Mouse (Mus musculus) neural tube, embryonic 14.5 days (tissue): Measurements from ENCODE around the gene Ankrd24. TPM values are rescaled to one million over a fixed set of nuclear protein-coding genes. Genes with fewer than 3 reads are reported as not detected.
A peak's percentile ranks its signal among the peaks of the same experiment; 100 is the strongest.
"Not testable (repeated sequence)": the region's sequence is repeated elsewhere in the genome, so short reads cannot be mapped to it uniquely, and the experiment has no call there.

Source experiments
- ATAC-seq: fragments of 200-750 bp; cut with Nextera tagmentation; 2 replicates; pipeline ENCODE4 v1.8.0; 2017; ENCODE audit warnings: low read depth, mild to moderate bottlenecking, moderate TSS enrichment, moderate library complexity
- H3K27ac ChIP-seq: fragments of 300-500 bp; sonication (generic); 2 replicates; pipeline ENCODE4 v1.5.1; 2014; ENCODE audit warnings: low read depth, mild to moderate bottlenecking, control low read depth, low read length, moderate library complexity, mixed read lengths
- H3K27me3 ChIP-seq: fragments of 300-500 bp; sonication (generic); 2 replicates; pipeline ENCODE4 v1.6.1; 2014; ENCODE audit warnings: low read length; ENCODE audit not compliant: control insufficient read depth, insufficient read depth
- H3K36me3 ChIP-seq: fragments of 300-500 bp; sonication (generic); 2 replicates; pipeline ENCODE4 v1.6.1; 2014; ENCODE audit warnings: low read length, mixed read lengths; ENCODE audit not compliant: control insufficient read depth, insufficient read depth
- H3K4me1 ChIP-seq: fragments of 300-500 bp; sonication (generic); 2 replicates; pipeline ENCODE4 v1.6.1; 2014; ENCODE audit warnings: low read length; ENCODE audit not compliant: control insufficient read depth, insufficient read depth
- H3K4me2 ChIP-seq: fragments of 300-500 bp; sonication (generic); 2 replicates; pipeline ENCODE4 v1.6.1; 2014; ENCODE audit warnings: mild to moderate bottlenecking, low read depth, low read length, control low read depth
- H3K4me3 ChIP-seq: fragments of 300-500 bp; sonication (generic); 2 replicates; pipeline ENCODE4 v1.5.1; 2014; ENCODE audit warnings: low read depth, low read length, control low read depth, mixed read lengths
- H3K9ac ChIP-seq: fragments of 300-500 bp; sonication (generic); replicated peaks from 2 replicates; pipeline ENCODE4 v1.6.1; 2014; ENCODE audit warnings: low read depth, mild to moderate bottlenecking, control low read depth, low read length, mixed read lengths
- H3K9me3 ChIP-seq: fragments of 300-500 bp; sonication (generic); 2 replicates; pipeline ENCODE4 v1.6.1; 2016; ENCODE audit warnings: low read length; ENCODE audit not compliant: control insufficient read depth
- WGBS: fragments of 180-500 bp; shearing (Covaris S2); extraction: QIAGEN DNeasy Blood & Tissue Kit; methylation state at CpG from one replicate; pipeline ENCODE4 v1.1.7; 2014; 5-methylcytosine and 5-hydroxymethylcytosine counted together
- polyA plus RNA-seq: library from polyadenylated mRNA; unstranded; fragments of >200 nt; fragmentation: Nextera tagmentation; extraction: Ambion mirVana; gene quantifications from 2 replicates; pipeline ENCODE4 v1.2.1, GENCODE M21; 2014

The Ankrd24 gene
- polyA plus RNA-seq, 1 experiment from 2014 or later, result 16.1 TPM

GRCm38 (mm10) chr10:81638101-81638500 is 9.8 kb downstream of the Ankrd24 start:
- 75% methylated on average over 6 of the region's 6 CpGs for WGBS
- no peaks in the 10 kb centered on the region for H3K36me3 ChIP-seq
- H3K9ac ChIP-seq, result no peak overlapping the region
- H3K4me3 ChIP-seq, result no peak overlapping the region
- no peak for ATAC-seq
- no peaks in the 10 kb centered on the region for H3K27me3 ChIP-seq
- no peak overlapping the region for H3K4me2 ChIP-seq
- no peaks in the 10 kb centered on the region for H3K9me3 ChIP-seq
- peaks cover 19% of the 10 kb centered on the region for H3K4me1 ChIP-seq
- H3K27ac ChIP-seq, result no peak overlapping the region

DNA sequence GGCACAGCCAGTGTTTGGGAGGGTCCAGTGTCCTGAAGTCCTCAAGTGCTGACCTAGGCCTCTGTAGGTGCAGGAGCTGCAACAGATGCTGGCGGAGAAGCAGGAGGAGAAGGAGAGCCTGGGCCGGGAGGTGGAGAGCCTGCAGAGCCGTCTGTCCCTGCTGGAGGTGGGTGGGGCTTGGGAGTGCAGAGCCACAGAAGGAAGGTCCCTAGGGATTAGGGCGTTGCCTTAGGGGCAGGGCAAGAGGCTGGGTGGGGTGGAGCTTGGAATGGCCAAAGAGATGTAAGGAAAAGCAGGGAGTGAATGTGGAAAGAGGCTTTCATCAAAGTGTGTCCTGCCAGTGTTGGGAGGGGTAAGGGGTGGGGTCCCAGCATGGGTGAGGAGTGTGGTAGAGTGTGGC is 12.5 kb downstream of the Ankrd24 start:
- not testable (repeated sequence) for H3K9ac ChIP-seq, ATAC-seq, H3K4me3 ChIP-seq, H3K27me3 ChIP-seq, H3K36me3 ChIP-seq, H3K4me2 ChIP-seq, H3K27ac ChIP-seq, H3K9me3 ChIP-seq
- H3K4me1 ChIP-seq, result peaks cover 19% of the 10 kb centered on the region
- 45% methylated on average over 4 of the region's 4 CpGs for WGBS

- WGBS, result 95% methylated on average over 2 of the region's 2 CpGs
- no peak for ATAC-seq
- peak overlapping the region; percentile 18; the same call in 1 of the 2 replicates for H3K9ac ChIP-seq
Measured at GRCm38 (mm10) chr10:81641566-81641965, 13.2 kb downstream of the Ankrd24 start.

GRCm38 (mm10) chr10:81641978-81642647 is 13.8 kb downstream of the Ankrd24 start:
- WGBS, result 79% methylated on average over 8 of the region's 8 CpGs
- no peaks in the 10 kb centered on the region for H3K9me3 ChIP-seq
- peak overlapping the region; percentile 69; the same call in 1 of the 2 replicates for H3K4me3 ChIP-seq
- no peak for ATAC-seq
- no peaks in the 10 kb centered on the region for H3K27me3 ChIP-seq
- peak overlapping the region; percentile 18 for H3K9ac ChIP-seq
- H3K4me1 ChIP-seq, result peaks cover 19% of the 10 kb centered on the region
- H3K4me2 ChIP-seq, result peak overlapping the region; percentile 74; the same call in 1 of the 2 replicates
- H3K36me3 ChIP-seq, result no peaks in the 10 kb centered on the region
- peak overlapping the region; percentile 93; the same call in 1 of the 2 replicates for H3K27ac ChIP-seq

More at GRCm38 (mm10) chr10:81641566-81641965, 13.2 kb downstream of the Ankrd24 start:
- Histone ChIP-seq H3K4me2 (peak overlapping the region; percentile 74; the same call in 1 of the 2 replicates), H3K4me3 (no peak overlapping the region), H3K27me3 (no peaks in the 10 kb centered on the region), H3K4me1 (peaks cover 19% of the 10 kb centered on the region), H3K27ac (no peak overlapping the region), H3K9me3 (no peaks in the 10 kb centered on the region), H3K36me3 (no peaks in the 10 kb centered on the region)

- H3K4me2 ChIP-seq, result peak overlapping the region; percentile 74
- H3K9me3 ChIP-seq, result no peaks in the 10 kb centered on the region
- no peaks in the 10 kb centered on the region for H3K36me3 ChIP-seq
- peak overlapping the region; percentile 86 for H3K9ac ChIP-seq
- peak; percentile 58 for ATAC-seq
- no peaks in the 10 kb centered on the region for H3K27me3 ChIP-seq
- WGBS, result 20% methylated on average over 24 of the region's 24 CpGs
- H3K4me1 ChIP-seq, result peaks cover 19% of the 10 kb centered on the region
- peak overlapping the region; percentile 93 for H3K27ac ChIP-seq
- H3K4me3 ChIP-seq, result peak overlapping the region; percentile 69
Measured at GRCm38 (mm10) chr10:81642648-81643448, 14.5 kb downstream of the Ankrd24 start.

- Histone ChIP-seq H3K27me3 (no peaks in the 10 kb centered on the region), H3K36me3 (no peaks in the 10 kb centered on the region), H3K27ac (peak overlapping the region; percentile 93), H3K9ac (peak overlapping the region; percentile 86), H3K9me3 (no peaks in the 10 kb centered on the region), H3K4me2 (peak overlapping the region; percentile 74), H3K4me1 (peaks cover 19% of the 10 kb centered on the region), H3K4me3 (peak overlapping the region; percentile 69)
- under 1% methylated on average over 71 of the region's 75 CpGs for whole genome bisulfite sequencing
- ATAC-seq, result peak; percentile 88
Measured at GRCm38 (mm10) chr10:81643449-81644055, 15.2 kb downstream of the Ankrd24 start.

- peak; percentile 21; the same call in 1 of the 2 replicates for ATAC-seq
- no peaks in the 10 kb centered on the region for H3K9me3 ChIP-seq
- 64% methylated on average over 2 of the region's 2 CpGs for WGBS
- H3K4me1 ChIP-seq, result peaks cover 19% of the 10 kb centered on the region
- peak overlapping the region; percentile 93 for H3K27ac ChIP-seq
- peak overlapping the region; percentile 74 for H3K4me2 ChIP-seq
- peak overlapping the region; percentile 86; the same call in 1 of the 2 replicates for H3K9ac ChIP-seq
- peak overlapping the region; percentile 69 for H3K4me3 ChIP-seq
- H3K27me3 ChIP-seq, result no peaks in the 10 kb centered on the region
- H3K36me3 ChIP-seq, result no peaks in the 10 kb centered on the region
Measured at GRCm38 (mm10) chr10:81644162-81644561, 15.8 kb downstream of the Ankrd24 start.

GRCm38 (mm10) chr10:81644716-81645115 is 16.4 kb downstream of the Ankrd24 start:
- Histone ChIP-seq H3K4me1 (peaks cover 19% of the 10 kb centered on the region), H3K27ac (no peak overlapping the region), H3K9me3 (no peaks in the 10 kb centered on the region), H3K4me3 (no peak overlapping the region), H3K4me2 (no peak overlapping the region), H3K36me3 (no peaks in the 10 kb centered on the region), H3K27me3 (no peaks in the 10 kb centered on the region), H3K9ac (0 out of 2 replicates have a peak overlapping the region, but pooled peaks have one; percentile 1)
- 92% methylated on average over 18 of the region's 18 CpGs for WGBS
- no peak for ATAC-seq
